Mouse (Mus musculus) ES-E14 (cell line): ENCODE measurements around the gene Ctr9.

Experiments
- HCFC1 ChIP-seq: IDR thresholded peaks from 2 replicates; pipeline ENCODE4 v1.6.1; 2012; ENCODE audit warnings: low read length, inconsistent platforms, borderline replicate concordance; ENCODE audit not compliant: insufficient read depth
- ZC3H11A ChIP-seq: IDR thresholded peaks from 2 replicates; pipeline ENCODE4 v1.6.1; 2012; ENCODE audit warnings: low read depth, mild to moderate bottlenecking, inconsistent platforms, low read length, borderline replicate concordance
- ZNF384 ChIP-seq: IDR thresholded peaks from 2 replicates; pipeline ENCODE4 v1.6.1; 2012; ENCODE audit warnings: low read depth, low read length, inconsistent platforms

GRCm38 (mm10) chr7:111059527-111059926, 30.8 kb downstream of the Ctr9 start:
- TF ChIP-seq ZNF384, result no peak
- TF ChIP-seq ZC3H11A, result no peak
- no peak for TF ChIP-seq HCFC1
